Comparison of ENCODE assay signal across 22 mouse cellular contexts in the genomic region with DNA sequence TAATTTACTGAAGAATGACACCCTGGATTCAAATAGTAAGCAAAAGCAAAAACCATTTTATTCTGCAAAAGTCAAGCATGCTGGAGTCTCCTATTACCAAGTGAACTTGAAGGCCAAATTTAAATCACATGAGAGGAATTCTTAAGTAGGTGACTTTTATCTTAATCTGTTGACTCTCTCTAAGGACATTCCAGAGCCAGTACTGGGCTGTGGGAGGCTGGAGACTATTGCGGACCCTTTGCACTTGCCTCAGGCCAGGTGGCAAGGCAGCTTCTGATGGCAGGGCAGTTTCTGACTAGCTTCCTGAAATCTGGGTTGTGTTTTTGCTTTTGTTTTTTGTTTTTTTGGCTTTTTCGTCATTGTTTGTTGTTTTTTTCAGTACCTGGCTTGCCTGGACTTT.
A peak's percentile ranks its signal among the peaks of the same experiment; 100 is the strongest.
DNase-seq lines count a peak whose midpoint lies in the region; ATAC-seq and TF ChIP-seq lines count a peak whose summit lies in the region.
"Had no signal": no experiment of that assay in that cellular context is flagged by ENCODE, and none has a peak within 500 bp of the region (broad histone marks: within the 10 kb centered on the region; RNA-seq: fewer than 3 reads in every experiment).

No protein-coding gene starts in this region.

- ATAC-seq in hindbrain, embryonic 14.5 days (ENCODE audit: low FRiP score) = no peak
- ATAC-seq in hindbrain, embryonic 12.5 days (ENCODE audit: low FRiP score) = no peak
- ATAC-seq in lung, embryonic 14.5 days (ENCODE audit: insufficient read depth) = peak; percentile 52; the same call in 1 of the 2 replicates
- ATAC-seq in lung, embryonic 16.5 days (ENCODE audit: low read depth) = peak; percentile 76
- ATAC-seq in lung, postnatal 0 days = no peak
- ATAC-seq: activated CD4-positive, CD25-positive, alpha-beta regulatory T cell, adult 4 months; CD4-positive, CD25-positive, alpha-beta regulatory T cell, adult 4 months; Patski had no signal

- 70% methylated on average over 2 of the region's 2 CpGs for WGBS in hindbrain, embryonic 14.5 days
- WGBS in hindbrain, embryonic 12.5 days = 75% methylated on average over 2 of the region's 2 CpGs
- 49% methylated on average over 2 of the region's 2 CpGs for WGBS in lung, embryonic 14.5 days
- 60% methylated on average over 2 of the region's 2 CpGs for WGBS in lung, embryonic 16.5 days
- WGBS in lung, postnatal 0 days = 51% methylated on average over 2 of the region's 2 CpGs
- 59% methylated on average over 2 of the region's 2 CpGs for WGBS in lung, adult 2 months

- no peak for TF ChIP-seq CTCF in lung, embryonic 14.5 days (IDR thresholded peaks at IDR 0.05; ENCODE audit: low read depth)
- TF ChIP-seq CTCF in lung, postnatal 0 days (IDR thresholded peaks at IDR 0.05) = no peak
- no peak for TF ChIP-seq CTCF in lung, adult 2 months (IDR thresholded peaks at IDR 0.05; ENCODE audit: insufficient read depth, low read length)

- DNase-seq in hindbrain, embryonic 14.5 days (ENCODE audit: low spot score) = peak; percentile 10
- DNase-seq in lung, embryonic 14.5 days = peak; percentile 5
- DNase-seq in lung, postnatal 14 days = no peak
- DNase-seq in lung, postnatal 4 days = no peak
- DNase-seq in lung, postnatal 0 days (ENCODE audit: low spot score) = peak; percentile 13
- DNase-seq in lung, adult 2 months = no peak
- DNase-seq: adrenal gland, adult 2 months; adrenal gland, adult 8-10 months; adrenal gland, postnatal 10 days; adrenal gland, postnatal 14 days; adrenal gland, postnatal 25 days; adrenal gland, postnatal 36 days; B cell, adult 2 months; cerebellum, adult 11 months; cerebellum, adult 11-12 months had no signal

- H3K4me1 ChIP-seq in hindbrain, embryonic 14.5 days (replicated peaks; ENCODE audit: control insufficient read depth, insufficient read depth, low read length) = no peaks in the 10 kb centered on the region
- no peaks in the 10 kb centered on the region for H3K4me1 ChIP-seq in hindbrain, embryonic 12.5 days
- H3K4me1 ChIP-seq in lung, embryonic 14.5 days (ENCODE audit: insufficient read depth) = no peaks in the 10 kb centered on the region
- H3K4me1 ChIP-seq in lung, embryonic 16.5 days (replicated peaks; ENCODE audit: control insufficient read depth, insufficient read depth, low read length) = no peaks in the 10 kb centered on the region
- no peaks in the 10 kb centered on the region for H3K4me1 ChIP-seq in lung, postnatal 0 days (ENCODE audit: insufficient read depth, low read depth, low read length)
- no peaks in the 10 kb centered on the region for H3K4me1 ChIP-seq in lung, adult 2 months (ENCODE audit: control insufficient read depth, insufficient read depth, low read length)

- H3K4me2 ChIP-seq in hindbrain, embryonic 14.5 days (replicated peaks) = no peak overlapping the region
- no peak overlapping the region for H3K4me2 ChIP-seq in hindbrain, embryonic 12.5 days (replicated peaks)
- no peak overlapping the region for H3K4me2 ChIP-seq in lung, embryonic 14.5 days
- no peak overlapping the region for H3K4me2 ChIP-seq in lung, embryonic 16.5 days (ENCODE audit: low read depth, low read length)
- H3K4me2 ChIP-seq in lung, postnatal 0 days (replicated peaks; ENCODE audit: low read depth, low read length) = no peak overlapping the region

- no peak for TF ChIP-seq EP300 in lung, postnatal 0 days (IDR thresholded peaks at IDR 0.05)

- no peak overlapping the region for H3K27ac ChIP-seq in hindbrain, embryonic 14.5 days
- no peak overlapping the region for H3K27ac ChIP-seq in hindbrain, embryonic 12.5 days
- no peak overlapping the region for H3K27ac ChIP-seq in lung, embryonic 14.5 days (ENCODE audit: low read depth)
- no peak overlapping the region for H3K27ac ChIP-seq in lung, embryonic 16.5 days (ENCODE audit: low read length)
- H3K27ac ChIP-seq in lung, postnatal 0 days (ENCODE audit: low read length) = no peak overlapping the region

- no peaks in the 10 kb centered on the region for H3K27me3 ChIP-seq in hindbrain, embryonic 14.5 days (ENCODE audit: control insufficient read depth, insufficient read depth, low read length)
- no peaks in the 10 kb centered on the region for H3K27me3 ChIP-seq in hindbrain, embryonic 12.5 days
- H3K27me3 ChIP-seq in lung, embryonic 14.5 days (ENCODE audit: insufficient read depth, low read length) = no peaks in the 10 kb centered on the region
- no peaks in the 10 kb centered on the region for H3K27me3 ChIP-seq in lung, embryonic 16.5 days (ENCODE audit: control insufficient read depth, insufficient read depth, low read depth, low read length)
- H3K27me3 ChIP-seq in lung, postnatal 0 days (replicated peaks; ENCODE audit: insufficient read depth, low read length) = no peaks in the 10 kb centered on the region
- H3K27me3 ChIP-seq: CH12.LX, Patski had no signal

- H3K9me3 ChIP-seq in hindbrain, embryonic 14.5 days (ENCODE audit: control insufficient read depth, low read length) = no peaks in the 10 kb centered on the region
- H3K9me3 ChIP-seq in hindbrain, embryonic 12.5 days (replicated peaks) = no peaks in the 10 kb centered on the region
- H3K9me3 ChIP-seq in lung, embryonic 14.5 days (ENCODE audit: low read depth, low read length) = no peaks in the 10 kb centered on the region
- no peaks in the 10 kb centered on the region for H3K9me3 ChIP-seq in lung, embryonic 16.5 days (ENCODE audit: control insufficient read depth, low read length)
- H3K9me3 ChIP-seq in lung, postnatal 0 days (ENCODE audit: low read length) = no peaks in the 10 kb centered on the region
- H3K9me3 ChIP-seq: G1E had no signal

- H3K9ac ChIP-seq in hindbrain, embryonic 14.5 days = no peak overlapping the region
- no peak overlapping the region for H3K9ac ChIP-seq in hindbrain, embryonic 12.5 days
- H3K9ac ChIP-seq in lung, embryonic 14.5 days = no peak overlapping the region
- no peak overlapping the region for H3K9ac ChIP-seq in lung, embryonic 16.5 days (ENCODE audit: low read length)
- no peak overlapping the region for H3K9ac ChIP-seq in lung, postnatal 0 days (replicated peaks; ENCODE audit: low read depth)

- H3K4me3 ChIP-seq in hindbrain, embryonic 14.5 days (replicated peaks; ENCODE audit: low read length) = no peak overlapping the region
- H3K4me3 ChIP-seq in hindbrain, embryonic 12.5 days = no peak overlapping the region
- H3K4me3 ChIP-seq in lung, embryonic 14.5 days (ENCODE audit: low read depth, low read length) = no peak overlapping the region
- H3K4me3 ChIP-seq in lung, embryonic 16.5 days (ENCODE audit: low read length) = no peak overlapping the region
- H3K4me3 ChIP-seq in lung, postnatal 0 days (ENCODE audit: low read depth, low read length) = no peak overlapping the region
- no peak overlapping the region for H3K4me3 ChIP-seq in lung, adult 2 months (replicated peaks; ENCODE audit: extremely low read depth, low read depth, low read length)

- TF ChIP-seq POLR2A in lung, adult 2 months (IDR thresholded peaks at IDR 0.05; ENCODE audit: borderline replicate concordance, extremely low read depth, low read depth, low read length) = no peak

- H3K36me3 ChIP-seq in hindbrain, embryonic 14.5 days (replicated peaks; ENCODE audit: control insufficient read depth, insufficient read depth) = no peaks in the 10 kb centered on the region
- H3K36me3 ChIP-seq in hindbrain, embryonic 12.5 days = no peaks in the 10 kb centered on the region
- no peaks in the 10 kb centered on the region for H3K36me3 ChIP-seq in lung, embryonic 14.5 days (ENCODE audit: insufficient read depth)
- no peaks in the 10 kb centered on the region for H3K36me3 ChIP-seq in lung, embryonic 16.5 days (ENCODE audit: control insufficient read depth, insufficient read depth, low read length)
- no peaks in the 10 kb centered on the region for H3K36me3 ChIP-seq in lung, postnatal 0 days (ENCODE audit: insufficient read depth, low read length)
- H3K36me3 ChIP-seq: G1E had no signal

Comparison
In these comparisons a context has a peak if more than half of its experiments do, and no peak if none do; other contexts are left out.
1. ATAC-seq: peak in lung, embryonic 14.5 days (single experiment) and lung, embryonic 16.5 days (single experiment); none in hindbrain, embryonic 14.5 days (single experiment), hindbrain, embryonic 12.5 days (single experiment) and lung, postnatal 0 days (single experiment).
2. DNase-seq: peak in hindbrain, embryonic 14.5 days (single experiment), lung, embryonic 14.5 days (single experiment) and lung, postnatal 0 days (single experiment); none in lung, postnatal 14 days (single experiment), lung, postnatal 4 days (0 of 2) and lung, adult 2 months (single experiment).